Mouse (Mus musculus) gastrocnemius, adult 18-20 months (tissue): ENCODE data around the gene Csf3. TPM values are rescaled to one million over a fixed set of nuclear protein-coding genes. Genes with fewer than 3 reads are reported as not detected.

Experiments
- DNase-seq: peaks from one replicate; pipeline ENCODE4 v3.0.0; 2021; ENCODE audit warnings: low spot score
- total RNA-seq, 2 experiments: library from RNA; stranded (reverse); gene quantifications; 2 replicates each; pipeline ENCODE4 v1.2.3; 2021

Csf3 gene
- total RNA-seq, 2 experiments from 2014 or later: not detected

GRCm38 (mm10) chr11:98747804-98748505 is 46.9 kb downstream of the Csf3 start:
- peak; percentile 65 for DNase-seq

- no peak for DNase-seq
Observed at GRCm38 (mm10) chr11:98748506-98749416, 47.7 kb downstream of the Csf3 start.

- DNase-seq: no peak
Observed at GRCm38 (mm10) chr11:98749716-98750115, 48.7 kb downstream of the Csf3 start.

- peak; percentile 51 for DNase-seq
Observed at GRCm38 (mm10) chr11:98750351-98751201, 49.5 kb downstream of the Csf3 start.

GRCm38 (mm10) chr11:98751221-98751782 is 50.2 kb downstream of the Csf3 start:
- no peak for DNase-seq

GRCm38 (mm10) chr11:98752562-98753140 is 51.6 kb downstream of the Csf3 start:
- no peak for DNase-seq

Other genes with a start within 250 kb of the Csf3 start
- gene Ikzf3, start 155.2 kb upstream of the Csf3 start, total RNA-seq: under 1 TPM in 1 of 2 experiments, not detected in 1; 0.14 TPM
- gene Zpbp2, start 150.2 kb upstream of the Csf3 start, total RNA-seq: not detected
- 10 to 100 TPM; 25.1 to 26.3 TPM for gene Ormdl3, start 113.9 kb upstream of the Csf3 start, total RNA-seq
- gene Lrrc3c, start 103.0 kb upstream of the Csf3 start, total RNA-seq: not detected
- 1 to 10 TPM; 4.1 to 6.6 TPM for gene Gm12355, start 75.6 kb upstream of the Csf3 start, total RNA-seq
- gene Gsdma3, start 74.9 kb upstream of the Csf3 start, total RNA-seq: 10 to 100 TPM in 1 of 2 experiments, 1 to 10 TPM in 1; 8.8 to 12.5 TPM
- 1 to 10 TPM in 1 of 2 experiments, under 1 TPM in 1; 0.73 to 1.1 TPM for gene Gsdma2, start 54.5 kb upstream of the Csf3 start, total RNA-seq
- under 1 TPM; 0.83 to 0.89 TPM for gene Gsdma, start 36.9 kb upstream of the Csf3 start, total RNA-seq
- gene Psmd3, start 18.7 kb upstream of the Csf3 start, total RNA-seq: 100 to 1,000 TPM; 105 to 106 TPM
- 10 to 100 TPM; 48.1 to 53.3 TPM for gene Med24, start 28.2 kb downstream of the Csf3 start, total RNA-seq
- 10 to 100 TPM; 78.3 to 85.2 TPM for gene Thra, start 39.4 kb downstream of the Csf3 start, total RNA-seq
- gene Nr1d1, start 74.1 kb downstream of the Csf3 start, total RNA-seq: 100 to 1,000 TPM in 1 of 2 experiments, 10 to 100 TPM in 1; 74.0 to 126 TPM
- 10 to 100 TPM; 50.5 to 56.4 TPM for gene Msl1, start 94.3 kb downstream of the Csf3 start, total RNA-seq
- 10 to 100 TPM; 14.0 to 15.6 TPM for gene Casc3, start 103.6 kb downstream of the Csf3 start, total RNA-seq
- gene Rapgefl1, start 135.5 kb downstream of the Csf3 start, total RNA-seq: under 1 TPM; 0.09 to 0.14 TPM
- 1 to 10 TPM; 5.5 to 5.7 TPM for gene Wipf2, start 162.4 kb downstream of the Csf3 start, total RNA-seq
- gene Cdc6, start 206.5 kb downstream of the Csf3 start, total RNA-seq: under 1 TPM; 0.09 to 0.26 TPM
- gene Rara, start 226.6 kb downstream of the Csf3 start, total RNA-seq: 10 to 100 TPM; 12.9 to 13.2 TPM